Mouse (Mus musculus) CH12.LX (cell line): ENCODE measurements at regions not wholly inside any gene's neighbourhood (a gene's known extent, or its start where the extent isn't known, plus 50 kb on each side); places are given as distances from the start of the nearest gene placed in this dataset.

Source experiments
- DNase-seq: peaks from one replicate; pipeline ENCODE4 v3.0.0-alpha.2; 2013; ENCODE audit errors: extremely low read depth
- H3K27ac ChIP-seq: 2 replicates; pipeline ENCODE4 v1.5.1; 2012; ENCODE audit warnings: low read depth, mild to moderate bottlenecking, control low read depth, moderate library complexity; ENCODE audit not compliant: insufficient read depth
- H3K27me3 ChIP-seq: replicated peaks from 2 replicates; pipeline ENCODE3; 2012; ENCODE audit warnings: inconsistent platforms
- H3K36me3 ChIP-seq, 2 experiments: replicated peaks in 1 of 2; 2 replicates each; pipeline versions ENCODE3 to v1.6.1; 2012; ENCODE audit warnings: inconsistent platforms in 1 of 2, low read length in 1 of 2, mild to moderate bottlenecking in 1 of 2, mixed read lengths in 1 of 2, moderate library complexity in 1 of 2; ENCODE audit not compliant: control insufficient read depth in 1 of 2, insufficient read depth in 1 of 2
- H3K4me1 ChIP-seq, 2 experiments: 2 replicates each; pipeline ENCODE4 v1.6.1; 2012; ENCODE audit warnings: inconsistent platforms in 1 of 2, moderate library complexity in 1 of 2; ENCODE audit not compliant: insufficient read depth in 2 of 2, control insufficient read depth in 1 of 2
- H3K4me2 ChIP-seq: 2 replicates; pipeline ENCODE4 v1.6.1; 2012; ENCODE audit warnings: low read depth, mild to moderate bottlenecking, control low read depth; ENCODE audit not compliant: poor library complexity, insufficient read depth, severe bottlenecking
- H3K4me3 ChIP-seq, 3 experiments: fragments of 150-350 bp in 1 of 3; sonication (generic) in 1 of 3; replicated peaks in 1 of 3; 2 replicates each; pipeline versions ENCODE3 to v1.5.1; 2011 to 2012; ENCODE audit warnings: low read depth in 2 of 3, low read length in 2 of 3, mild to moderate bottlenecking in 2 of 3, moderate library complexity in 2 of 3, control low read depth in 1 of 3, improper control_type of control experiment in 1 of 3, inconsistent platforms in 1 of 3, mixed read lengths in 1 of 3; ENCODE audit not compliant: poor library complexity in 1 of 3
- H3K79me2 ChIP-seq: replicated peaks from 2 replicates; pipeline ENCODE4 v1.6.1; 2012; ENCODE audit warnings: mild to moderate bottlenecking, moderate library complexity; ENCODE audit not compliant: control insufficient read depth, poor library complexity, insufficient read depth, severe bottlenecking; ENCODE audit errors: extremely low read depth
- H3K9ac ChIP-seq: 2 replicates; pipeline ENCODE4 v1.6.1; 2012; ENCODE audit warnings: low read depth, mild to moderate bottlenecking, control low read depth, moderate library complexity; ENCODE audit not compliant: insufficient read depth
- H3K9me3 ChIP-seq: replicated peaks from 2 replicates; pipeline ENCODE3; 2012; ENCODE audit warnings: low read length, inconsistent platforms, mixed read lengths
- BHLHE40 ChIP-seq: IDR thresholded peaks from 2 replicates; pipeline ENCODE4 v1.6.1; 2011; ENCODE audit warnings: mild to moderate bottlenecking, low read depth, low read length, improper control_type of control experiment
- E2F4 ChIP-seq: IDR thresholded peaks from 2 replicates; pipeline ENCODE4 v1.6.1; 2011; ENCODE audit warnings: low read depth, low read length, improper control_type of control experiment; ENCODE audit not compliant: insufficient replicate concordance
- ELF1 ChIP-seq: IDR thresholded peaks from 2 replicates; pipeline ENCODE4 v1.6.1; 2014; ENCODE audit warnings: low read depth, mild to moderate bottlenecking, inconsistent platforms, low read length, improper control_type of control experiment
- EP300 ChIP-seq: IDR thresholded peaks from 2 replicates; pipeline ENCODE4 v1.6.1; 2011; ENCODE audit warnings: low read length, improper control_type of control experiment
- ETS1 ChIP-seq: conservative IDR thresholded peaks from 2 replicates; pipeline ENCODE4 v1.6.1; 2012; ENCODE audit warnings: low read depth, mild to moderate bottlenecking, inconsistent platforms, low read length, improper control_type of control experiment, moderate library complexity
- GABPA ChIP-seq: IDR thresholded peaks from 2 replicates; pipeline ENCODE4 v1.6.1; 2012; ENCODE audit warnings: low read depth, low read length, improper control_type of control experiment, inconsistent platforms; ENCODE audit not compliant: insufficient replicate concordance
- HCFC1 ChIP-seq: IDR thresholded peaks from 2 replicates; pipeline ENCODE4 v1.6.1; 2012; ENCODE audit warnings: low read depth, mild to moderate bottlenecking, inconsistent platforms, low read length, improper control_type of control experiment
- IRF4 ChIP-seq: IDR thresholded peaks from 2 replicates; pipeline ENCODE4 v1.6.1; 2014; ENCODE audit warnings: low read depth, mild to moderate bottlenecking, inconsistent platforms, low read length, improper control_type of control experiment
- KAT2A ChIP-seq: IDR thresholded peaks from 2 replicates; pipeline ENCODE4 v1.6.1; 2012; ENCODE audit warnings: low read length, improper control_type of control experiment, inconsistent platforms; ENCODE audit not compliant: insufficient replicate concordance
- MAFK ChIP-seq: IDR thresholded peaks from 2 replicates; pipeline ENCODE4 v1.6.1; 2011; ENCODE audit warnings: low read length, improper control_type of control experiment; ENCODE audit not compliant: insufficient replicate concordance
- MAX ChIP-seq: IDR thresholded peaks from 2 replicates; pipeline ENCODE4 v1.6.1; 2011; ENCODE audit warnings: low read length, improper control_type of control experiment
- MEF2A ChIP-seq: IDR thresholded peaks from 2 replicates; pipeline ENCODE4 v1.6.1; 2014; ENCODE audit warnings: low read depth, mild to moderate bottlenecking, inconsistent platforms, low read length, improper control_type of control experiment, borderline replicate concordance
- MXI1 ChIP-seq: IDR thresholded peaks from 2 replicates; pipeline ENCODE4 v1.6.1; 2011; ENCODE audit warnings: mild to moderate bottlenecking, low read depth, low read length, improper control_type of control experiment
- MYC ChIP-seq: IDR thresholded peaks from 2 replicates; pipeline ENCODE4 v1.6.1; 2011; ENCODE audit warnings: low read depth, mild to moderate bottlenecking, improper control_type of control experiment, low read length
- NRF1 ChIP-seq: IDR thresholded peaks from 2 replicates; pipeline ENCODE4 v1.6.1; 2014; ENCODE audit warnings: low read depth, mild to moderate bottlenecking, inconsistent platforms, low read length, improper control_type of control experiment, moderate library complexity
- PAX5 ChIP-seq: IDR thresholded peaks from 2 replicates; pipeline ENCODE4 v1.6.1; 2012; ENCODE audit warnings: low read length, inconsistent platforms, mixed read lengths
- POLR2A ChIP-seq: IDR thresholded peaks from 2 replicates; pipeline ENCODE4 v1.6.1; 2011; ENCODE audit warnings: low read depth, mild to moderate bottlenecking, improper control_type of control experiment, low read length
- RCOR1 ChIP-seq: conservative IDR thresholded peaks from 2 replicates; pipeline ENCODE4 v1.6.1; 2012; ENCODE audit warnings: low read depth, mild to moderate bottlenecking, inconsistent platforms, low read length, improper control_type of control experiment
- SIN3A ChIP-seq: IDR thresholded peaks from 2 replicates; pipeline ENCODE4 v1.6.1; 2012; ENCODE audit warnings: low read length, improper control_type of control experiment, inconsistent platforms
- SMC3 ChIP-seq: IDR thresholded peaks from 2 replicates; pipeline ENCODE4 v1.6.1; 2011; ENCODE audit warnings: low read depth, low read length, improper control_type of control experiment
- TBP ChIP-seq: conservative IDR thresholded peaks from 2 replicates; pipeline ENCODE4 v1.6.1; 2011; ENCODE audit warnings: low read depth, low read length, improper control_type of control experiment
- TCF12 ChIP-seq: IDR thresholded peaks from 2 replicates; pipeline ENCODE4 v1.6.1; 2014; ENCODE audit warnings: low read depth, mild to moderate bottlenecking, inconsistent platforms, low read length, improper control_type of control experiment
- UBTF ChIP-seq: IDR thresholded peaks from 2 replicates; pipeline ENCODE4 v1.6.1; 2012; ENCODE audit warnings: low read depth, mild to moderate bottlenecking, inconsistent platforms, low read length, improper control_type of control experiment, moderate library complexity
- USF2 ChIP-seq: conservative IDR thresholded peaks from 2 replicates; pipeline ENCODE4 v1.6.1; 2011; ENCODE audit warnings: low read depth, low read length, improper control_type of control experiment
- ZC3H11A ChIP-seq: IDR thresholded peaks from 2 replicates; pipeline ENCODE4 v1.6.1; 2012; ENCODE audit warnings: low read depth, mild to moderate bottlenecking, inconsistent platforms, low read length, improper control_type of control experiment
- ZKSCAN1 ChIP-seq: IDR thresholded peaks from 2 replicates; pipeline ENCODE4 v1.6.1; 2012; ENCODE audit warnings: low read depth, inconsistent platforms, low read length, improper control_type of control experiment, borderline replicate concordance
- ZMIZ1 ChIP-seq: IDR thresholded peaks from 2 replicates; pipeline ENCODE4 v1.6.1; 2012; ENCODE audit warnings: low read depth, mild to moderate bottlenecking, inconsistent platforms, low read length, improper control_type of control experiment
- ZNF384 ChIP-seq: IDR thresholded peaks from 2 replicates; pipeline ENCODE4 v1.6.1; 2012; ENCODE audit warnings: low read depth, low read length, improper control_type of control experiment, inconsistent platforms
- dilution Hi-C: fragments of 300-500 bp; cut with MboI; formaldehyde crosslinking; loops from 2 replicates; pipeline ENCODE4 v1.14.3; 2020; ENCODE audit warnings: low sequenced_read_pairs; ENCODE audit not compliant: extremely low pct_unique_long_range_greater_than_20kb, extremely low pct_ligation_motif_present
- in situ Hi-C: fragments of 300-500 bp; cut with MboI; formaldehyde crosslinking; loops from 3 replicates; pipeline ENCODE4 v1.14.3; 2019; ENCODE audit warnings: low sequenced_read_pairs, low pct_ligation_motif_present, low pct_unique_long_range_greater_than_20kb, mixed read lengths

DNA sequence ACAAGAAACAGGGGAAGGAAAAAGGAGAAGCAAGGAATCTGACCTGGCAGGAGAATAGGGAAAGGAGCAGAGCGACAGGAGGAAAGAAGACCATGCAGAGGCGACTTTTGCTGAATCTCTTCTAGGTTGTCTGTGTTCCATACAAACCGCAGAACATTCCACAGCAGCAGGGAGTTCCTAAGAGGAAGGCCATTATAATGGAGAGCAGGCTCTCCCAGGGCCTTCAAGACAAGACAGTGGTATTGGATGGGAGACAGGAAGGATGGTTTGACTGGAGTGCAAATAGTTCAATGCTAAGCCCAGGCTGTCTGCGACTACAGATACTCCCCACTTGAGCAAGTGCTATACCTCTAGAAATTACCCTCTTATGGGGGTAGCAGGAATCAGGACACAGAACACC lies 176.1 kb upstream of the Sox2 start:
- Histone ChIP-seq H3K27me3 (no peaks in the 10 kb centered on the region), H3K36me3 (no peaks in the 10 kb centered on the region), H3K79me2 (no peaks in the 10 kb centered on the region), H3K9me3 (peaks cover 2% of the 10 kb centered on the region), H3K4me2 (no peak overlapping the region), H3K4me1 (no peaks in the 10 kb centered on the region), H3K4me3 (no peak overlapping the region), H3K27ac (no peak overlapping the region), H3K9ac (no peak overlapping the region)
- no peak for DNase-seq
- dilution Hi-C loops, result no loop called here
- TF ChIP-seq ELF1 (no peak), KAT2A (no peak), EP300 (no peak), GABPA (no peak), TBP (no peak), MEF2A (no peak), SIN3A (no peak), IRF4 (no peak), BHLHE40 (no peak), MYC (no peak), TCF12 (no peak), USF2 (no peak), NRF1 (no peak), SMC3 (no peak)
- in situ Hi-C loops, result no loop called here

DNA sequence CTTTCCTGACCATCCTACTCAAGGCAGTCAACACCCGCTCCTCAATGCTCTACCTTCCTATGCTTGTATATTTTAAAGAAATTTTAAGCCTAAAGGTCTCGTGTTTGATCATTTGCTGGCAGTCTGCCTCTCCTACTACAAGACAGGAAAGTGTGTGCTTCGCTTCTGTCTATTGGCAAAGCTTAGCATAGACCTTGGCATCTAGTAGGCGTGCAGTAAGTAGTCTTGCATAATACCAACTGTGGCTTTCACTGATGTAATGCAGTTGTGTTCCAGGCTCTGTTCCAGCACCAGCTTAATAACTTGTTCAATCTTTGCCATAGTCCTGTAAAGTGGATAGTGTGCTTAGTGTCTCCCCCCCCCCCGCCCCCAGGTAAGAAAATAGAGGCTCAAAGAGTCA lies 179.5 kb upstream of the Sox2 start:
- H3K9me3 ChIP-seq, result no peaks in the 10 kb centered on the region

DNA sequence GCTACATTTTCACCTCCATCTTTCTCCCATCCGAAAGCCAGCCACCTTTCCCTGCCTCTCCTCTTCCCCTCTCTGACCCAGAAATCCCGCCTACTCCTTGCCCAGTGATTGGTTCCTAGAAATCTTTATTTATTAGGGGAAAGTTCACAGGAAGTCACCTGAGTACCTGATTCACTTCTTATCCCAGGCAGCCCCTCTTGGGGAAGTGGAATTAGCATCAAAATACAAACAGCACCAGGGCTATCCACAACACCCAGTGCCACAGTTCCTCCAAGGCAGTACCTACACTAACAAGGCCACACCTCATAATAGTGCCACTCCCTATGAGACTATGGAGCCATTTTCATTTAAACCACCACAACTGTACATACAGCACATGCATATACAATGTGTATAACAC lies 180.3 kb upstream of the Sox2 start:
- H3K9ac ChIP-seq, result no peak overlapping the region
- no peaks in the 10 kb centered on the region for H3K9me3 ChIP-seq
- H3K79me2 ChIP-seq, result no peaks in the 10 kb centered on the region
- H3K27me3 ChIP-seq, result no peaks in the 10 kb centered on the region
- no peaks in the 10 kb centered on the region for H3K4me1 ChIP-seq
- no peak for TF ChIP-seq MAX
- no peak for TF ChIP-seq ZMIZ1
- no peak for TF ChIP-seq E2F4
- TF ChIP-seq HCFC1, result no peak
- no peak for TF ChIP-seq RCOR1
- no peak for TF ChIP-seq MXI1
- no peak for TF ChIP-seq MYC
- no peak for TF ChIP-seq SIN3A
- no peak for TF ChIP-seq TBP
- no peak for TF ChIP-seq MAFK
- no peak for TF ChIP-seq PAX5
- TF ChIP-seq ETS1, result no peak
- no peak for TF ChIP-seq ZKSCAN1
- TF ChIP-seq ZNF384, result no peak
- TF ChIP-seq BHLHE40, result no peak
- no peak for TF ChIP-seq ZC3H11A
- TF ChIP-seq MEF2A, result no peak
- TF ChIP-seq POLR2A, result no peak
- in situ Hi-C loops (no loop called here), dilution Hi-C loops (no loop called here)
- no peak overlapping the region for H3K27ac ChIP-seq
- DNase-seq, result no peak
- H3K4me2 ChIP-seq, result no peak overlapping the region
- no peaks in the 10 kb centered on the region for H3K36me3 ChIP-seq
- no peak overlapping the region for H3K4me3 ChIP-seq

More for the DNA sequence above, 179.5 kb upstream of the Sox2 start:
- H3K27ac ChIP-seq, result no peak overlapping the region
- no peaks in the 10 kb centered on the region for H3K79me2 ChIP-seq
- dilution Hi-C loops (no loop called here), in situ Hi-C loops (no loop called here)
- H3K27me3 ChIP-seq, result no peaks in the 10 kb centered on the region
- H3K4me3 ChIP-seq, result no peak overlapping the region
- DNase-seq, result no peak
- H3K36me3 ChIP-seq, result no peaks in the 10 kb centered on the region
- TF ChIP-seq ZMIZ1, result no peak
- TF ChIP-seq MEF2A, result no peak
- no peak for TF ChIP-seq UBTF
- TF ChIP-seq MXI1, result no peak
- TF ChIP-seq GABPA, result no peak
- no peak overlapping the region for H3K9ac ChIP-seq
- H3K4me1 ChIP-seq, result no peaks in the 10 kb centered on the region
- no peak overlapping the region for H3K4me2 ChIP-seq
